Mouse (Mus musculus) hindbrain, embryonic 12.5 days (tissue): Measurements from ENCODE around the gene Catsper2. TPM values are rescaled to one million over a fixed set of nuclear protein-coding genes. Genes with fewer than 3 reads are reported as not detected.

Experiments used
- microRNA-seq: library from miRNA; unstranded; fragments of <30 nt; microRNA quantifications from one replicate; pipeline ENCODE4, GENCODE M21; 2017
- polyA plus RNA-seq: library from polyadenylated mRNA; unstranded; fragments of >200 nt; fragmentation: Nextera tagmentation; extraction: Ambion mirVana; gene quantifications from 2 replicates; pipeline ENCODE4 v1.2.1, GENCODE M21; 2016

Gene Catsper2
- polyA plus RNA-seq, 1 experiment from 2014 or later, result 4.1 TPM

Small RNA genes within 50 kb of the gene (microRNA-seq; reads per million reads assigned to microRNA genes)
- gene Gm22953, result not detected

Other genes starting within 250 kb of the Catsper2 start
- 70.0 and 74.5 TPM in 2 replicates for gene Tubgcp4, start 243.1 kb downstream of the Catsper2 start, polyA plus RNA-seq
- 11.5 and 13.6 TPM in 2 replicates for gene Zscan29, start 242.7 kb downstream of the Catsper2 start, polyA plus RNA-seq
- 207 and 211 TPM in 2 replicates for gene Trp53bp1, start 142.4 kb downstream of the Catsper2 start, polyA plus RNA-seq
- gene Map1a, start 124.2 kb downstream of the Catsper2 start, polyA plus RNA-seq, result 10.4 and 14.6 TPM in 2 replicates
- gene Ppip5k1, start 58.4 kb downstream of the Catsper2 start, polyA plus RNA-seq, result 15.4 and 15.6 TPM in 2 replicates
- gene Ckmt1, start 56.1 kb downstream of the Catsper2 start, polyA plus RNA-seq, result 15.4 and 19.5 TPM in 2 replicates
- gene Strc, start 26.6 kb downstream of the Catsper2 start, polyA plus RNA-seq, result not detected in 2 replicates
- gene Pdia3, start within 50 bp of the Catsper2 start, polyA plus RNA-seq, result 547 and 563 TPM in 2 replicates
- 3.3 and 5.7 TPM in 2 replicates for gene Ell3, start 30.5 kb upstream of the Catsper2 start, polyA plus RNA-seq
- 455 and 463 TPM in 2 replicates for gene Serf2, start 35.4 kb upstream of the Catsper2 start, polyA plus RNA-seq
- gene Hypk, start 39.5 kb upstream of the Catsper2 start, polyA plus RNA-seq, result 115 TPM in 2 replicates
- 0.85 and 0.94 TPM in 2 replicates for gene Serinc4, start 43.0 kb upstream of the Catsper2 start, polyA plus RNA-seq
- gene Mfap1b, start 60.3 kb upstream of the Catsper2 start, polyA plus RNA-seq, result 72.4 and 75.7 TPM in 2 replicates
- 32.9 and 33.1 TPM in 2 replicates for gene Mfap1a, start 92.9 kb upstream of the Catsper2 start, polyA plus RNA-seq
- gene Wdr76, start 92.9 kb upstream of the Catsper2 start, polyA plus RNA-seq, result 7.0 and 7.6 TPM in 2 replicates